Mouse (Mus musculus) kidney, postnatal 10 days (tissue): ENCODE results near the gene Olfr157.
"Not testable (repeated sequence)": the region's sequence is repeated elsewhere in the genome, so short reads cannot be mapped to it uniquely, and the experiment has no call there.

Experiments used
- DNase-seq: peaks from one replicate; pipeline ENCODE4 v3.0.0; 2021; ENCODE audit warnings: mixed read lengths

Olfr157 gene

DNA sequence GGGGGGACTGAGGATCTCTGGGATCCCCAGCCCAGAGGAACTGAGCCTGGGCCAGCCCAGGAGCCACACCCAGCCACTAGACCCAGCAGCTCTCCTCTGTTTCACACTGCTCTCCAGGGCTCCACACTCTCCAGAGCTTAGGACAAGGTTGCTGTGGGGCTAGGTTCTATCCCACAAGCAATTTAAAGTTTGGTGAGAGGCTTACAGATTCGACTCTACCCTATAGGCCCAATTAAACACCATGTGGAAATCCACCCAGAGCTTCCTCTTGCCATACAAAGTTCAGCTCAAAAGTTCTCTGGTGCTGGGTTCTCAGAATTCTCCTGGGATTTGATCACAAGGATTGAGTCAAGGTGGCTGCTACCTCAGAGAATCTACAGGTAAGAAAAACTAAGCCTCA lies at the start of gene Olfr157:
Gene Olfr157, minus strand, starts transcription at position 101 of the 400 bp plus-strand sequence.
- DNase-seq, result no peak

DNA sequence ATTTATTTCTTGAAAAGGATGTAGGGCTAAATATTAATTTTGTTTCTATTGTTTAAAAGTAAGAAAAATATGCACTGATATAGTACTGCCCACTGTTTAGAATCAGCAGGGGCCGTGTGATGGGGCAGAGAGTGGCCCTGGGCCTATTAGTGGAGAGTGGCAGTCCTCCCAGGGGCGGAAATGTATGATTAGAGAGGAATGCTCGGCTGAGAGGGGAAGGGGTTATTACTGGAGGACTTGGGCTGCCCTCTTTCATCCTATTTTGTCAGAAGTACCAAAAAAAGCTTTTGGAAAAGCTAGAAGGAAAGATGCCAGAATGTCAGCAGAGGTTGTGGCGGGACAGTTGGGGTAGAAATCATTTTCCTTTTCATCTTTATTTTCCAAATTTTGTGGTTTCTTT lies 44.2 kb upstream of the Olfr157 start:
- peak; percentile 17 for DNase-seq

DNA sequence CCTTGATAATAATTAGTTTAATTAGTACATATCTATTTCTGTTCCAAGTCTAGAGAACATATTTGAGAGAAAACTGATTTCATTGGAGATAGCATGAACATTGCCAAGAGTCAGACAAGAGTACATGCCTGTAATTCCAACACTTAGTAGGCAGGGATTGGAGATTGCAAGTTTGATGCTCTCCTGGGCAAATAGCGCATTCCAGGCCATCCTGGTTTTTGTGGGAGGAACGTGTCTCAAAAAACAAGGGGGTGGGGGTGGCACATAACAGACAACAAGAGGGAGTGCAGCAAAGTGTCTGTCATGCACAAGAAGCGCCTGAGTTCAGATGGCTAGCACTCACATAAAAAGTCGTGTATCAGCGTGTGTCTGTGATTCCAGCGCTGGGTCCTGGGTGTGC lies 39.6 kb upstream of the Olfr157 start:
- no peak for DNase-seq

DNA sequence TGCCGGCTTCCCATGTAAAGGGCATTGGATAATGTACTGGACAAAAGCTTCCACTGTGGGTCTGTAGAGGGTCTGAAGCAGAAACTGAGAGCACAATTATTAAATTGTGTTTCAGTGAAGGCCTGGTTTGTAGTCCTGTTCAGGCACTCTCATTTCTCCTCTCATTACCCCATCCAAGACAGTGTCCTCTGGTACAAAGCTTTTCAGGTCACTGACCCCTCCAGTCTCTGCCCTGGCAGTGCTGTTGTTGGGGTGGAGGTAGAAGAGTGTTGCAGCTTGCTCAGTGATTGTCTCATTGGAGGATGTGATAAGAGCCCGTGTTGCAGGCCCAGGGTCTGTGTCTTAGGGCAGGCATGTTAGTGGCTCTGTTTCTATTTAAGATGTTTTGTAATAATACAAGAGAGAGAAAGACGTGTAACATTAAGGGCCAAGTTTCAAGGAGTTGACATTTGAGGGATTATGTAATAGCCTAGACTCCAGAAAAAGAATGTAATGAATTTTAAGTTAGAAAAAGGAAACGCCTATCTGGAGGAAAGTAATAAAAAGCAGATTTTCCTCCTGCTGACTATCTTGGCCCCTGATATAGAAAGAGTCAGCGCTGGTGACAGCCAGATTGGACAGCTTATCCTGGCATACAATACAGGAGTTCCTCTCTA lies 38.2 kb upstream of the Olfr157 start:
- no peak for DNase-seq

DNA sequence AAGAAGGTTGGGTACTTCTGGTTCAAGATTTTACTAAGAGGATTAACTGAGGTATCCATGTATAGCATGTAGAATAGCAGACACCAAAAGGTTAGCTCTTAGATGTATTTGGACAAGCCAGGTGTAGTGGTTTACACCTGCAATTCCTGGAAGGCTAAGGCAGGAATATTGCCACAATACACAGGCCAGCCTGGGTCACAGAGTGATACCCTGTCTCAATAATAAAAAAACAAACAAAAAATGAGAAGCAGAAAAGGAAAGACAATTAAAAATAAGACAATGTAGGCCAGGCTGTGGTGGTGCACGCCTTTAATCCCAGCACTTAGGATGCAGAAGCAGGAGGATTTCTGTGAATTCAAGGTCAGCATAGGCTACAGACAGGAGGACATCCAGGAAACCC lies 37.2 kb upstream of the Olfr157 start:
- no peak for DNase-seq

DNA sequence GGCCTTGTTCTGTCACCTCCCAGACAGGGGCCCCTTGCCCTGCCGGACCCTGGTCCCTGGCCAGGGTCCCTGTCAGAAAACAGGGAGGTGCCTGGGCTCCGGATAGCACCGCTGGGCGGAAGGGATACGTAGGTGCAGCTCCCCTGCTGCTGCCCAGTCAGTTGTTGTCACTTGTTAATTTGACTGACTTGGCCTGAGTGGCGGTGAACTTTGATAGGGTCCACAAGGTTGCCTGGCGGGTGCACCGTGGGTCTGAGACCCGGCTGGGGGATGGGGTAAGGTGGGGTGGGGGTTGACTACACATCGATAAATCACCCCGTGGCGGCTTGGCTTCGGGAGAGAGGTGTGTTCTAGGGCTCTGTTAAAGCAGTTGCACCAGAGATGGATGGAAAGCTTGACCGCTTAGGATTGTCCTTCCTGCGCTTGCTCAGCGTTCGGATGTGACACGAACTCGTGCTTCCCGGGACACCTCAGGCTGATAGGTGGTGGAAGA lies 36.0 kb upstream of the Olfr157 start:
- peak; percentile 55 for DNase-seq

DNA sequence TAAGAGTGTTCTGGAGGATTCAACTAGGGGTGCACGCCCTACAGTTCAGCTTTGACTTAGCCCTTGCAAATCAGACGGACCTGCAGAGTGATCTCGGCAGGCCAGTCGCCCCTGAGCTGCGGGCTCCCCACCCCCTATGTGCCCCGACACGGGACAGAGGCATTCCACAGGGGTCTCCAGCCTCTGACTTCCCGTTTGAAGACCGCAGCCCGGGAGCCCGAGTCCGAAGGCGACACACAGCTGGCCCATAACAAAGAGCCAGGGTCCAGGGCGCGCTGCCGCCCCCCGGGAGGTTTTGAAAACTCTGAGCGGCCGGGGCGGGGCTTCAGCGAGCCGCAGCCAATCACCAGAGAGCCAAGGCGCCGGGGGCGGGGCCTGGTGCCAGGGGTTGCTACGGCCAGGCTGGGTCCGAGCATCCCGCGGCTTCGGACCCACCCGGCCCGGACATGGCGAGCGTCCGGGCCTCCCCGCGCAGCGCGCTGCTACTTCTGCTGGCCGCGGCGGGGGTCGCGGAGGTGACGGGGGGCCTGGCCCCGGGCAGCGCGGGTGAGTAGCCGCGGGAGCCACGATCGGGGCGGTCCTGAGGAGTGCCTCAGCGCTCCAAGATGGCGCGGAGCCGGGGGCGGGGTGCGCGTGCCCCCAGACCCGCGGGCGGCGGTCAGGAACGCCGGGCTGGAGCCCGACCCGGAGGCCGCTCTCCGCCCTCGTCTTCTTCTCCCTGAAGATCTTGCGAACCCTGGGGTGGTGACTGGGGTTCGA lies 35.3 kb upstream of the Olfr157 start, which contains the start of gene Reck:
Gene Reck, plus strand, starts transcription at position 371 of the 759 bp plus-strand sequence.
- DNase-seq, result peak; percentile 96

DNA sequence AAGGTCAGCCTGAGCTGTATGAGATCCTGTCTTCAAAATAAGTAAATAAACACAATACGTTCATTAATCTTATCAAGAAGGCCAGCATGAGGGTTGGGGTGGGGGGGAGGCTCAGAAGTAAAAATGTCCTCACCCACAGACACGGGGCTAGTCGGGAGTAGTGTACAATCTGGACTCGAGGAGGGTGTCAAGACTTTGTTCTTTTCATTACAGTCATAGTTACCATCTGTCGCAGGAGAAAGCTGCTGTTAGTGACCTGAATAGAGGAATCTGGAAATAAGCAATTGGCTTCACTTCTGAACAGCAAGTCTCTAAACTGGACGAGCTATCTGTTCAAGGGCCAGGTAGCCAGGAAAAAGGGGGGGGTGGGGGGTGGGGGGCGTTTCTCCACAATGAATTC lies 34.5 kb upstream of the Olfr157 start:
- DNase-seq, result no peak

DNA sequence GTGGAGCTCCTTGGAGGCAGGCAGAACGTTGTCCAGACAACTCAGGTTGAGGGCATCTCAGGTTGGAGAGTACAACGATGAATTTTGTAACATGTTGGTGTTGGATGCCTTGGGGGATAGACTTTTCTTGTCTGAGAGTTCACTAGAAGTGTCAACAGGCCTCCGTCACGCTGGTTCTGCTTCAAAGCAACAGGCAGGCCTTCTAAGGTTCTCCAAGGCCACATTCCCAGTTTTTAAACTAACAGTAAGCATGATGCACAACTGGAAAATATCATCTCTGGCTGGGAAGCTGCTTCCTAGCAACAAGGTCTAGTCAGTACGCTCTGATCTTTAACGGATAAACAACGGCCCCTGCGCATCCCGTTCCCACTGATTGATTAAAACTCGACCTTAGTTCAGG lies 29.8 kb upstream of the Olfr157 start:
- DNase-seq, result no peak

DNA sequence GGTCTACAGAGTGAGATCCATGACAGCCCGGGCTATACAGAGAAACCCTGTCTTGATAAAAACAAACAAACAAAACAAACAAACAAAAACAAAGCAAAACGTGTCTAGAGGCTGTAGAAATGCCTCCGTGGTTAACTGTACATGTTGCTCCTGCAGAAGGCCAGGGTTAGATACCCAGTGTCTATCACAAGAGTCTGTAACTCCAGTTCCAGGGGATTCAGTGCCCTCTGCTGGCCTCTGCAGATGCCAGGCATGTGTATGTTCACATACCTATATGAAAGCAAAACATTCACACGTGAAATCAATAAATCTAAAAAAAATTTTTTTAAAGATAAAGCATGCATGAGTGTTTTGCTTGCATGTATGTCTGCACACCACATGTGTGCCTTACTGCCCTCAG lies 23.3 kb upstream of the Olfr157 start:
- no peak for DNase-seq

DNA sequence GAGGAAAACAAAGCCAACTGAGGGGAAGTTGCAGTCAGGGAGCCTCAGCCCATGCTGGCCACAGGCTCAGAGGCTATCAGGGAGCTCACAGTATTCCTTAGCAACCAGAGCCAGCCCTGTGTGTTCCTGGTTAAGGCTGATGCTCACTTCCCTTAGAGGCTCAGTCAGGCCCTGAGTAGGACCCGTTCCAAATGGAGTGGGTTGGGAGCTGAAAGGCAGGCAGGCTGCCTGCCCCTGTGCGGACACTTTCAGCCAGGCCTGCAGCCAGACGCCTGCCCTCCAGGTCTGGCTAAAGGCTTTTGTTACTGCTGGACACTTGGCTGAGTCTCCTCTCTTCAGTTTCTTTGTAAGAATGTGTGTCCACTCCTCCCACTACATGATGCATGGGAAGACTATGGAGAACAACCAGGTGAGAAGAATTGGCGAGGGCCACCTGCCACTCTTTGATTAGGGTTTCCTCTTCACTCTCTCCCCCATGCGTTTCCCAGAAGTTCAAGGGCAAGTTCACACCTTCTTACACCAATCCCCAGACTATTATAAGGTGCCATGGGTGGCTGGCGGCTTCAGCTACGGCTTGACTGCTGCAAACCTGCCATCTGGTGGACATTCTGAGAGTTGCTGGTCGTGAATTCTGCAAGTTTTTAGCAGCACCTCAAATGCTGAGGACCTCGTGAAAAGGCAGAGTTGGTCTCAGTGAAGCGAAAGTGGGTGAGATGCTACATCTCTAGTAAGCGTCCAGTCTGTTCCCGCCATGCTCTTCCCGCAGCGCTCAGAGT lies 20.9 kb upstream of the Olfr157 start:
- DNase-seq, result peak; percentile 83

DNA sequence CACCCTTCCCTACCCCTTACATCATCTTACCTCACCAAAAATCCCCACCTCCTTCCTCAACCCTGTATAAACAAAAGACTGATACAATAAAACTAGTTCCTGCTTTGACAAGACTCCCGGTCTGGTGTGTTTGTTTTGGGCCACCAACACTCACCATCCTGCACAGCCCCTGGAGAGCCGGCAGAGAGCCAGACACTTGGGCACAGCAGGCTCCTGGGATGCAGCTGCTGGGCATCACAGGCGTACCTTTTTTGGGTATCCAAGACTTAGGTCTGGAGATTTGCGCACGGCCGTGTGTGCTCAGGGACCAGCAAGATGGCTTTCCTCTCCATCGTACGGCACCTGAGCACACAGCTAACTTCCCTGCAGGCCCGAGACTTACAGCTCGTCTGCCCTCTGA lies 19.9 kb upstream of the Olfr157 start:
- DNase-seq, result no peak

DNA sequence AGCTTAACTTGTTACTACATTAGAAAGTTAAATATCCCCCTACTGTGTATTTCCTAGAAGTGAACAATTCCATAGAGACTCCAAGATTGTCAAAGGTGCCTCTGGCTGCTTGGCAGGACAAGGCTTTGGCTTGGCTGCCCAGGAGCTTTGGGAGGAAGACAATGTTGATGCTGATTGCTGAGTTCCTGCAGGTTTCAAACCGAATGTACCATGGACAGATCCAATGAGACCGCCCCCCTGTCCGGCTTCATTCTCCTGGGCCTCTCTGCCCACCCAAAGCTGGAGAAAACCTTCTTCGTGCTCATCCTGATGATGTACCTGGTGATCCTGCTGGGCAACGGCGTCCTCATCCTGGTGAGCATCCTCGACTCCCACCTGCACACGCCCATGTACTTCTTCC lies 14.1 kb upstream of the Olfr157 start:
- no peak for DNase-seq

DNA sequence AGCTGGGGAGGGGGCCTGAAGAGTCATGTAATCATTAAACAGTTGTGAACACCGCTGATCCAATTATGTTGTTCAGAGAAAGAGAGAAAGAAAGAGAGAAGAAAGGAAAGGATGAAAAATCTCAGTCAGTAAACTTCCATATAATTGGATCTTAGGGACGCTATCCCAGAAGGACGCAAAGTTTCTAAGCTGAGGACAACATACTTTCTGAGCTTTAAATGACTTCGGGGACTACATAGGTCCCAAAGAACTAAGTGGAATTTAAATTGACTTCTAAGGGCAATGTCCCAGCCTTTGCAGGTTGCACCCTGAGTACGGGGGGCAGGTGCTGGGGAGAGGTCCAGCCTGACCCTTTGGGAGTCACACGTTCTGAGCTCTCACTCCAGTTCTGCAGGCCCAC lies 11.3 kb upstream of the Olfr157 start, which contains the start of gene Olfr155:
Gene Olfr155, plus strand, starts transcription at position 301 of the 400 bp plus-strand sequence.
- no peak for DNase-seq

DNA sequence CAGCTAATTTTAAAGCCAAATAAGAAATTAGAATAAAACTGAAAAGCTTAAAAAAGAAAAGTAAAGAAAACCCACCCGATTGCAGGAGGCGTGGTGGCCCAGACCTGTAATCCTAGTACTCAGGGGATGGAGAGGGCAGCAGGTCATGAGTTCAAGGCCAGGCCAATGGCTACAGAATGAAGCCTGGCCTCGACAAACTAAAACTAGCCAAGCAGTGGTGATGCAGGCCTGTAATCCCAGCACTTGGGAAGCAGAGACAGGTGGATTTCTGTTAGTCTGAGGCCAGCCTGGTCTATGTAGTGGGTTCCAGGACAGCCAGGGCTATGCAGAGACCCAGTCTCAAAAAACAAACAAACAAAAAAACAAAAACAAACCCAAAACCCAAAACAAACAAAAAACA lies 1.7 kb downstream of the Olfr157 start:
- DNase-seq, result no peak

DNA sequence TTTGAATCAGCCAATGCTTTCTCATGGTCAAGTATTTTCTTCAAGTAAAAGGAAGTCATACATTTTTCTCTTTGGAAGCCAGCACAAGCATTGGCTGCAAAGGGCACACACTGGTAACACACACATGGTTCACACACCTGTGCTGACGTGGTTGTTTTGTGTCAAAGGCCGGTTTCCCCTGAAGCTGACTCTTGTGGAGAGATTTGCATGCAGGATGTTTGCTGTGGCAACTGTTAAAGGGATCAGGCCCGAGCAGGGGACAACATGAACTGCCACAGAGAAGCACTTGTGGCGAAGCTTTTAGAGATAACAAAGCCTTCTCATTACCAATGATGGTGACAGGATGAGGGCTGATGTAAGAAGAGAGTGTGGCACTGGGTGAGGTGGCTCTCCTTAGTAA lies 5.3 kb downstream of the Olfr157 start:
- no peak for DNase-seq

DNA sequence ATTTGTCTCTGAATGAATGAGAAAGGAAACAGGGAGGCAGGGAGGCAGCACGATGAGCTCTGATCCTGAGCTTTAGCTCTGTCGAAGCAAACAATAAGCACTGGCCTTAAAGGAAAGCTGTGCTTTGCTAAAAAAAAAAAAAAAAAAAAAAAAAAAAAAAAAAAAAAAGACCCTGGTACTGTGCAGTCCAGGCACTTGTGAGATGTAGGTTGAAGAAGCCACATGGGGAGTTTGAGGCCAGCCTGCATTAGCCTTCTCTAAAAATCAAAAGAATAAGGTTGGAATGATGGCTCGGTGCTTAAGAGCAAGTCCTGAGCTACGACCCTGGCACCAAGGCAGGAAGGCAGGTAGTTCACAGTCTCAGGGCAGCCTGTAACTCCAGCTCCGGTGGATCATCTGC lies 6.2 kb downstream of the Olfr157 start:
- DNase-seq, result no peak

DNA sequence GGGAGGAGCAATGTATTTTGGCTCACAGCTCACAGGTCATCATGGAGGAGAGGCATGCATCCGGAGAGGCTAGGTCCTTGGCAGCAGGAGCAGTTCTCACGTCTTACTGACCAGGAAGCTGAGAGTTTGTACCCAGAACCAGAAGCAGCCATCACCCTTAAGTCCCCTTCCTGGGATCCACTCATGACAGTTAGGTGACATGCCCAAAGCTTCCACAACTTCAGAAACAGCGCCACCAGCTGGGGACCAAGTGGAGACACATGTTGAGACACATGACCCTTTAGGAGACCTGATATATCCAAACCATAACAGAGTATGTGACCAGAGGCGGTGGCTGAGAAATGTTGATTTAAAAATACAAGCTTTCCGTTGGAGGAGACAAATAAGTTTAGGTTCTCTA lies 8.0 kb downstream of the Olfr157 start:
- DNase-seq, result no peak

DNA sequence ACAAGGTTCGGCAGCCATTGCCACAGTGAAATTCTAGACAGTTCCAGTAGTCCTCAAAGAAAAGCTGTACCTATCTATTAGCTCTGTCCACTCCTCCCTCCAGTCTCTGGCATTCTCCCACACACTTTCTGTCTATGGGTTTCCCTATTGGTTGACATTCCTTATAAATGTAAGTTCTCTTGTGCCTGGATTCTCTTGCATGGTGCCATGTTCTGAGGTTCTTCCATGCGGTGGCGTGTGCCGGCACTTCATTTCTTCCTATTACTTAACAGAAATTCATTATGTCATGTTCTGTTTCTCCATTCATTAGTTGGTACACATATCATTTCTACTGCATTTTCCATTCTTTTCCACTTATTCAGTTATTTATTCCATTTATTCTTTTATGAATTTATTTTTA lies 11.2 kb downstream of the Olfr157 start:
- no peak for DNase-seq

DNA sequence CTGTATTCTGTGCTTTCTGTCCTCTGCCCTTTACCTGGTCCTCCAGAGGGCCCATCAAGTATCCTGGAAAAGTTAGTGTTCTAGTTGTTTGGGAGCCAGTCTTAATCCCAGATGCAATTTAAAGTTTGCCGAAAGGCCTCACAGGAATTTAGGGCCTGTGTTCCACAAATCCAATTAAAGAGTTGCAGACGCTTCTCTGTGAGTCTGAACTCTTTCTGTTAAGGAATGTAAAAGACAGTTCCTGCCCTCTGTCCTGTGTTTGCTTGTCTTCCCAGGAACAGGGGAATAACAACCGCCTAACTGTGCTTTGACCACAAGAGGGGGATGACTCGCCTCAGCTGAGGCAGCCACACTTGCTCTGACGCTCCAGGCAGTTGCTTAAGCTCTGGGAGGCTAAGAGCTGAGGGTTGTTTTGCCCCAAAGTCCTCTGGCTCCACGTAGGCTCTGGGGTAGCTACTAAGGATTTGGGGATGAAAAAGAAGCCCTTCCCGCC lies 16.1 kb downstream of the Olfr157 start, which contains the start of gene Olfr156:
Gene Olfr156, minus strand, starts transcription at position 51 of the 493 bp plus-strand sequence.
- peak; percentile 60 for DNase-seq

DNA sequence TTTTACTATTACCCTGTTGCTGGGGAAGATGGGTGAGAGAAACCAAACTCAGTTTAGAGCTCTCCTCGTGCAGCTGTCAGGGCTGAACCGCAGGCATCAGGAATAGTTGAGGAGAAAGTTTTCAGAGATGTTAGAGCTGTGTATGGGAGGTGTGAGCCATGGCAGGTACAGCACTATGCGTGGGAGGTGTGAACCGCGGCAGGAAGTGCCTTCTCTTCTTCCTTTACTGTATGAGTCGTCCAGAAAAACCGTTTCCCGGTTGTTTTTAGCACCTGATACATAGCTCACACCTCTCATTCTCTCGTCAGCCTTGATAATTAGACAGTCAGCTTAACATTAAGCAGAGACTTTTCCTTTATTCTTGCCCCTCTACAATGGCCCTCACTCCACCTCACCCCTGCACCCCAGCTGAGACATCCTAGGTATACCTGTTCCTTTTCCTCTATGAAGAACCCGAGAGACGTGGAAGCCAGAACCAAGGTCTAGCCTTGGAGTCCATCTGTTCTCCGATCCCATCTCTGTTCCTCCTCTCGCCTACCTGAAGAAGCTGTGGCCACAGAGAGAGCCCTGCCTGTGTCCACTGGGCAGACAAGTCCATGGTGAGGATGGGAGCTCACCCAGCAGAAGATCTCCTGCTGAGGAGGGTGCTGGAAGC lies 17.0 kb downstream of the Olfr157 start:
- DNase-seq, result no peak

DNA sequence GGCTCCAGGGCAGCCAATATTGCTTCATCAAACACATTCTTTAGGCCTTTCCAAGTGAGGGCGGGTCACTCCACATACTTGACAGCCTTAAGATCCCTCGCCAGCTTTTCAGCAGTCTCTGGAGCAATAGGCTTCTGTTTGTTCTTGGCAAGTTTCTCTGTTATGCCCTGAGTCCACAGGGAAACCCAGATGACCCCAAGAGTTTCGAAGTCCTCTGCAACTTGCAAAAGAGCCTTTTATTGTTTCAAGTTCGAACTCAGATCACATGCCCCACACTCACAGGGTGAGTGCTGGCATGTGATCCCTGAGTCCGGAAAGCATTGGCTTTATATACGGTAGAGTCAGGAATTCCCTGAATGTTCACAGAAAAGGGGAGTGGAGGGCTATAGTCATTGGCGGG lies 41.1 kb downstream of the Olfr157 start:
- no peak for DNase-seq

DNA sequence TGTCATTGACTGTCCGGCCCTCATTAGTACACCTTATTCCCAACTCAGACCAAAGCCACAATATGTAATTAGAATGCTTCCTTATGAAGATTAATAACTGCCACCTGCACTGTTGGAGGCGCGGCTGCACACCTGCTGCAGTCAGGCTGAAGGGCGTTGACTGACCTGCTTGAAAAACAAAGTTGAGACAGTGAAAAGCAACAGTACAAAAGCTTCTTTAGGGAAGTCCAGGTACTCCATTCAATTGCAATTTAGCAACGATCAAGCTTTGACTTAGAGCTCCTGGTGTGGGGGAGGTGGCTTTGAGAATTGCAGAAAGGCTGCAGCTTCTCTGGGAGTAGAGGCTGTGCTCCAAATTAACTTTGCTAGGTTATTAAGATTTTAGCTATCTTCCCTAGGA lies 44.2 kb downstream of the Olfr157 start:
- DNase-seq, result not testable (repeated sequence)
